Mouse (Mus musculus): Measurements from ENCODE around the gene Ndufc2.

GRCm38 (mm10) chr7:97392079-97392445, 7.7 kb upstream of the Ndufc2 start:
- no peak for TF ChIP-seq POLR2A (IDR thresholded peaks at IDR 0.05; ENCODE audit: low read depth, low read length)
- no peak for TF ChIP-seq CTCF (conservative IDR thresholded peaks at IDR 0.05; ENCODE audit: insufficient read depth, insufficient read length, low read depth, low read length)
